Mouse (Mus musculus) heart, postnatal 0 days (tissue): Measurements from ENCODE around the gene Syngr1.

Source experiments
- CTCF ChIP-seq: IDR thresholded peaks from 2 replicates; pipeline ENCODE4 v1.5.1; 2016; ENCODE audit warnings: antibody characterized with exemption, control low read depth, low read depth
- EP300 ChIP-seq: IDR thresholded peaks from 2 replicates; pipeline ENCODE4 v1.6.1; 2016; ENCODE audit warnings: antibody characterized with exemption, low read depth

DNA sequence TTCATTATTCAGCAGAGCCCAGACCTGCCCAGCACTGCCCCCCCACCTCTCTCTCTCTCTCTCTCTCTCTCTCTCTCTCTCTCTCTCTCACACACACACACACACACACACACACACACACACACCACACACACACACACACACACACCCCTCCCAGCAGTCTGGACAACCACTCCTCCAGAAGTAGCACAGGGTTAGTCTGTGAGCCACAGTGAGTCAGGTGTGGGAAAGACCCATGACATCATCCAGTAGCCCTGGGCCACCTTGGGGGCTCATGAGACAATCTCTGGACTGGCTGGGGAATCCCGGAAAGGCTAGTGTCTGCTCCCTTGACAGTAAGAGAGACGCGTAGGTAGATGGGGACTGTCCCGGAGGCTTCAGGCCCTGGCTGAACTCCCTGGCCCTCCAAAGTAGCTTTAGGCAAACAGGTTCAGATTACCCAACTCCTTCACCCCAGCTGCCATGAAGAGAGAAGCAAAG, 30.0 kb upstream of the Syngr1 start:
- no peak for TF ChIP-seq EP300
- no peak for TF ChIP-seq CTCF
